Mouse (Mus musculus) small intestine, adult 2 months (tissue): ENCODE measurements around the gene Zc3h14.

Source experiments
- CTCF ChIP-seq: fragments of 200-500 bp; IDR thresholded peaks from 2 replicates; pipeline ENCODE4 v1.5.1; 2012; ENCODE audit warnings: low read depth, mild to moderate bottlenecking, control low read depth, inconsistent platforms, low read length, moderate library complexity, mixed read lengths; ENCODE audit not compliant: insufficient replicate concordance, insufficient read length; ENCODE audit errors: extremely low read depth
- POLR2A ChIP-seq: fragments of 200-500 bp; IDR thresholded peaks from 2 replicates; pipeline ENCODE4 v1.6.1; 2012; ENCODE audit warnings: low read depth, mild to moderate bottlenecking, control low read depth, inconsistent platforms, low read length, moderate library complexity

DNA sequence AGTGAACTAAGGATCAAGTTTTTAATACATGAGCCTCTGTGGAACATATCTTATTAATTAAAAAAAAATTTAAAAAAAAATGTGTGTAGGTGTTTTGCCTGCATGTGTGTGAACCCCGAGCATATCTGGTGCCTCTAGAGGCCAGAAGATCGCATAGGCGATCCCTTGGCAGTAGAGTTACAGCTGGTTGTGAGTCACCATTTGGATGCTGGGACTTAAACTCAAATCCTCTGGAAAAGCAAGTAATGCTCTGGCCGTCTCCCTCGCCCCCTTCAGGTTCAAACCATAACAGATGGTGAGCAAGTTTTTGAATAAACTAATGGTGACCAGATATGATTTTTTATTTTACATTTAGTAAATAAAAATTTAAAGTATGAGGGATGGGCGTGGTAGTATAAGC lies 10.9 kb downstream of the Zc3h14 start:
- TF ChIP-seq CTCF (no peak), POLR2A (no peak)
